8 mouse cellular contexts compared by ENCODE assay signal in the genomic region with DNA sequence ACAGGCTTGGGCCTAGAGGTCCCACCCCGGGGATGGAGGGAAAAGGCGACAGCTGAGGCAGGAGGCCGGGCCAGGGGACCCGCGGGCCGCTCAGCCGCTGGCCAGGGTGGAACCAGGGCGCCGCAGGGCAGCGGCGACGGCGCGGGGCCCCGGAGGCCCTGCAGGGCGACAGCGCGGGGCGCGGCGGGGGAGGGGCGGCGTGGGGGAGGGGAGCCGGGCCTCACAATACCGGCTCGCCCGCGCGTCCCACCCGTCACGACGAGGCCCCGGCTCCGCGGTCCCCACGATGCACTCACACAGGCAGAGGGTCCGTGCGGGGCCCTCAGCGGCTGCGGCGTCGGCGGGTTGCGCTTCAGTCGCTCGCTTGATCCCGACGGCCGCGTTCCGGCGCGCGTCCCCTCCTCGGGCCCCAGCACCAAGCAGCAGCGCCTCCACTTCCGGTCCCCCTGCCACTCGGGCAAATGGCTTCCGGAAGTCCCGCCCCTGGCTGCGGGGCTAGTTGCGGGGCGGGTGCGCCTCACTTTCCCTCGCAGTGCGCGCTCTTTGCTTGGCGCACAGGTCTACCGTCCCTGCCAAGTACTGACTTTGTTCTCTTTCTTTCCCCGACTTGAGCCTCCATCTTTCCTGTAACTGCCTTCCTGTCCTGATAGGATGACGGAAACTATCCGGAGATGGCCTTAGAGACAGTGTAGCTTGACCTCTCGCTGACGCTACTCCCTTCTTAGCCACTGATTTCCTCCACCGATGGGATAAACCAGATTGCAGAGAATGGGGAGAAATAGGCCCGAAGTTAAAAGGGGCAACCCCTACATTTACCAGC. TPM values are rescaled to one million over a fixed set of nuclear protein-coding genes. Genes with fewer than 3 reads are reported as not detected.
DNase-seq lines count a peak whose midpoint lies in the region; ATAC-seq and TF ChIP-seq lines count a peak whose summit lies in the region.

No protein-coding gene starts in this region.

- under 1% methylated on average over 75 of the region's 76 CpGs for WGBS in heart, embryonic 12.5 days
- WGBS in kidney, postnatal 0 days: under 1% methylated on average over 51 of the region's 76 CpGs
- WGBS in liver, embryonic 11.5 days: under 1% methylated on average over 71 of the region's 76 CpGs
- WGBS in stomach, embryonic 14.5 days: under 1% methylated on average over 55 of the region's 76 CpGs

- no peak for TF ChIP-seq CTCF in kidney, postnatal 0 days (IDR thresholded peaks at IDR 0.05; ENCODE audit: low read depth)

- peak overlapping the region; percentile 92 for H3K9ac ChIP-seq in heart, embryonic 12.5 days
- H3K9ac ChIP-seq in kidney, postnatal 0 days (ENCODE audit: low read depth, low read length): peak overlapping the region; percentile 91
- H3K9ac ChIP-seq in liver, embryonic 11.5 days (ENCODE audit: low read depth, low read length): peak overlapping the region; percentile 97
- peak overlapping the region; percentile 92 for H3K9ac ChIP-seq in stomach, embryonic 14.5 days (replicated peaks; ENCODE audit: low read depth, low read length)

- peaks cover 6% of the 10 kb centered on the region; the same call in 1 of the 2 replicates for H3K36me3 ChIP-seq in heart, embryonic 12.5 days
- no peaks in the 10 kb centered on the region for H3K36me3 ChIP-seq in kidney, postnatal 0 days (ENCODE audit: insufficient read depth, low read length)
- H3K36me3 ChIP-seq in liver, embryonic 11.5 days (ENCODE audit: control insufficient read depth, insufficient read depth, low read length): peaks cover 4% of the 10 kb centered on the region
- H3K36me3 ChIP-seq in stomach, embryonic 14.5 days (ENCODE audit: control insufficient read depth, insufficient read depth, low read length): no peaks in the 10 kb centered on the region

- peak overlapping the region; percentile 92 for H3K4me2 ChIP-seq in heart, embryonic 12.5 days
- H3K4me2 ChIP-seq in kidney, postnatal 0 days (ENCODE audit: low read length): peak overlapping the region; percentile 73
- peak overlapping the region; percentile 96 for H3K4me2 ChIP-seq in liver, embryonic 11.5 days
- H3K4me2 ChIP-seq in stomach, embryonic 14.5 days (replicated peaks; ENCODE audit: low read depth, low read length): peak overlapping the region; percentile 76

- peak; percentile 92 to 93 for DNase-seq in B cell, adult 2 months
- peak; percentile 95 for DNase-seq in brain, adult 2 months (ENCODE audit: low read depth, low spot score)
- peak; percentile 93 for DNase-seq in kidney, postnatal 0 days (ENCODE audit: low spot score)
- DNase-seq in liver, embryonic 11.5 days (ENCODE audit: low spot score): peak; percentile 93
- peak; percentile 91 for DNase-seq in naive thymus-derived CD4-positive, alpha-beta T cell, adult 2 months (ENCODE audit: low read depth)

- no peaks in the 10 kb centered on the region for H3K9me3 ChIP-seq in heart, embryonic 12.5 days (replicated peaks)
- H3K9me3 ChIP-seq in kidney, postnatal 0 days (replicated peaks; ENCODE audit: low read length): no peaks in the 10 kb centered on the region
- no peaks in the 10 kb centered on the region for H3K9me3 ChIP-seq in liver, embryonic 11.5 days (ENCODE audit: control insufficient read depth, low read length)
- no peaks in the 10 kb centered on the region for H3K9me3 ChIP-seq in stomach, embryonic 14.5 days (ENCODE audit: control insufficient read depth, low read depth, low read length)

- H3K27ac ChIP-seq in heart, embryonic 12.5 days (ENCODE audit: poor library complexity, severe bottlenecking): peak overlapping the region; percentile 96
- peak overlapping the region; percentile 90 for H3K27ac ChIP-seq in kidney, postnatal 0 days
- H3K27ac ChIP-seq in liver, embryonic 11.5 days (ENCODE audit: low read depth, low read length): peak overlapping the region; percentile 89
- H3K27ac ChIP-seq in stomach, embryonic 14.5 days (ENCODE audit: low read length): peak overlapping the region; percentile 94

- H3K4me3 ChIP-seq in heart, embryonic 12.5 days: peak overlapping the region; percentile 81
- H3K4me3 ChIP-seq in kidney, postnatal 0 days (replicated peaks; ENCODE audit: low read depth, low read length): peak overlapping the region; percentile 90
- peak overlapping the region; percentile 94 for H3K4me3 ChIP-seq in liver, embryonic 11.5 days (ENCODE audit: low read depth, low read length)
- peak overlapping the region; percentile 81 for H3K4me3 ChIP-seq in stomach, embryonic 14.5 days (ENCODE audit: low read depth, low read length)

- peaks cover 28% of the 10 kb centered on the region for H3K4me1 ChIP-seq in heart, embryonic 12.5 days (replicated peaks)
- peaks cover 3% of the 10 kb centered on the region for H3K4me1 ChIP-seq in kidney, postnatal 0 days (replicated peaks; ENCODE audit: insufficient read depth, low read length)
- peaks cover 23% of the 10 kb centered on the region for H3K4me1 ChIP-seq in liver, embryonic 11.5 days (replicated peaks; ENCODE audit: control insufficient read depth, insufficient read depth, low read length)
- H3K4me1 ChIP-seq in stomach, embryonic 14.5 days (ENCODE audit: control insufficient read depth, insufficient read depth, low read length): peaks cover 21% of the 10 kb centered on the region

- ATAC-seq in erythroblast, adult 5-6 weeks (replicated peaks; ENCODE audit: low FRiP score, poor library complexity, severe bottlenecking): peak; percentile 90
- peak; percentile 93 for ATAC-seq in heart, embryonic 12.5 days (ENCODE audit: insufficient number of reproducible peaks, low FRiP score)
- peak; percentile 88 for ATAC-seq in kidney, postnatal 0 days (replicated peaks; ENCODE audit: low FRiP score, low read depth)
- peak; percentile 87 for ATAC-seq in liver, embryonic 11.5 days (replicated peaks; ENCODE audit: low FRiP score)
- peak; percentile 88 for ATAC-seq in stomach, embryonic 14.5 days (ENCODE audit: insufficient number of reproducible peaks, insufficient read depth, low FRiP score, low read depth)

- H3K27me3 ChIP-seq in heart, embryonic 12.5 days (replicated peaks): no peaks in the 10 kb centered on the region
- no peaks in the 10 kb centered on the region for H3K27me3 ChIP-seq in kidney, postnatal 0 days (ENCODE audit: insufficient read depth, low read length)
- H3K27me3 ChIP-seq in liver, embryonic 11.5 days (replicated peaks; ENCODE audit: control insufficient read depth, insufficient read depth, low read length): no peaks in the 10 kb centered on the region
- H3K27me3 ChIP-seq in stomach, embryonic 14.5 days (ENCODE audit: control insufficient read depth, insufficient read depth, low read length): no peaks in the 10 kb centered on the region

RNA-seq across cellular contexts. Expression of gene Pafah1b2, which starts 27.9 kb away (rescaled TPM):
- total RNA-seq in erythroblast, adult 5-6 weeks (2015; ENCODE audit: low replicate concordance): 9.4 and 14.2 TPM in 2 replicates
- total RNA-seq in erythroblast, adult 5-6 weeks (2017; ENCODE audit: low replicate concordance): 25.8 and 35.8 TPM in 2 replicates
- polyA plus RNA-seq in heart, embryonic 12.5 days (2016; fragmentation: Nextera tagmentation; extraction: Ambion mirVana): 173 and 175 TPM in 2 replicates
- polyA plus RNA-seq in kidney, postnatal 0 days (2015; fragmentation: Nextera tagmentation; extraction: Ambion mirVana): 113 and 127 TPM in 2 replicates
- 137 and 154 TPM in 2 replicates for polyA plus RNA-seq in liver, embryonic 11.5 days (2014; fragmentation: Nextera tagmentation; extraction: Ambion mirVana)
- 177 and 180 TPM in 2 replicates for polyA plus RNA-seq in stomach, embryonic 14.5 days (2014; fragmentation: Nextera tagmentation; extraction: Ambion mirVana)

RNA-seq across cellular contexts. Expression of gene Sik3, which starts 28.0 kb away (rescaled TPM):
- 7.9 and 9.4 TPM in 2 replicates for total RNA-seq in erythroblast, adult 5-6 weeks (2015; ENCODE audit: low replicate concordance)
- 2.5 and 4.5 TPM in 2 replicates for total RNA-seq in erythroblast, adult 5-6 weeks (2017; ENCODE audit: low replicate concordance)
- 13.9 and 15.0 TPM in 2 replicates for polyA plus RNA-seq in heart, embryonic 12.5 days (2016; fragmentation: Nextera tagmentation; extraction: Ambion mirVana)
- polyA plus RNA-seq in kidney, postnatal 0 days (2015; fragmentation: Nextera tagmentation; extraction: Ambion mirVana): 12.5 and 12.7 TPM in 2 replicates
- polyA plus RNA-seq in liver, embryonic 11.5 days (2014; fragmentation: Nextera tagmentation; extraction: Ambion mirVana): 8.6 and 9.5 TPM in 2 replicates
- polyA plus RNA-seq in stomach, embryonic 14.5 days (2014; fragmentation: Nextera tagmentation; extraction: Ambion mirVana): 8.7 and 9.6 TPM in 2 replicates

RNA-seq across cellular contexts. Expression of gene Sidt2, which starts 29.6 kb away (rescaled TPM):
- total RNA-seq in erythroblast, adult 5-6 weeks (2015; ENCODE audit: low replicate concordance): 57.8 and 62.9 TPM in 2 replicates
- 111 and 174 TPM in 2 replicates for total RNA-seq in erythroblast, adult 5-6 weeks (2017; ENCODE audit: low replicate concordance)
- 48.5 and 53.5 TPM in 2 replicates for polyA plus RNA-seq in heart, embryonic 12.5 days (2016; fragmentation: Nextera tagmentation; extraction: Ambion mirVana)
- 50.8 and 53.5 TPM in 2 replicates for polyA plus RNA-seq in kidney, postnatal 0 days (2015; fragmentation: Nextera tagmentation; extraction: Ambion mirVana)
- polyA plus RNA-seq in liver, embryonic 11.5 days (2014; fragmentation: Nextera tagmentation; extraction: Ambion mirVana): 34.1 and 36.2 TPM in 2 replicates
- 41.5 and 42.1 TPM in 2 replicates for polyA plus RNA-seq in stomach, embryonic 14.5 days (2014; fragmentation: Nextera tagmentation; extraction: Ambion mirVana)

RNA-seq across cellular contexts. Expression of gene Tagln, which starts 48.8 kb away (rescaled TPM):
- total RNA-seq in erythroblast, adult 5-6 weeks (2015; ENCODE audit: low replicate concordance): 1.5 TPM in 1 of 2 replicates, not detected in the other
- total RNA-seq in erythroblast, adult 5-6 weeks (2017; ENCODE audit: low replicate concordance): 3.1 TPM in 1 of 2 replicates, not detected in the other
- 236 and 253 TPM in 2 replicates for polyA plus RNA-seq in heart, embryonic 12.5 days (2016; fragmentation: Nextera tagmentation; extraction: Ambion mirVana)
- 116 and 126 TPM in 2 replicates for polyA plus RNA-seq in kidney, postnatal 0 days (2015; fragmentation: Nextera tagmentation; extraction: Ambion mirVana)
- 17.9 and 24.1 TPM in 2 replicates for polyA plus RNA-seq in liver, embryonic 11.5 days (2014; fragmentation: Nextera tagmentation; extraction: Ambion mirVana)
- polyA plus RNA-seq in stomach, embryonic 14.5 days (2014; fragmentation: Nextera tagmentation; extraction: Ambion mirVana): 573 and 578 TPM in 2 replicates

Comparison
In these comparisons a context has a peak if more than half of its experiments do, and no peak if none do; other contexts are left out.
1. Peak in every context shown above with its lines: DNase-seq, ATAC-seq, H3K4me3 ChIP-seq and H3K27ac ChIP-seq.